Mouse (Mus musculus): ENCODE measurements around the gene Rangap1. TPM values are rescaled to one million over a fixed set of nuclear protein-coding genes. Genes with fewer than 3 reads are reported as not detected.

Gene Rangap1
- total and polyA plus RNA-seq, 2 experiments from 2014 or later: 146 to 183 TPM

GRCm38 (mm10) chr15:81697847-81698246, 47.5 kb downstream of the Rangap1 start:
- Histone ChIP-seq H3K27ac (ENCODE audit: low read depth, low read length) (no peak overlapping the region), H3K4me2 (ENCODE audit: low read depth, low read length, poor library complexity, severe bottlenecking) (no peak overlapping the region), H3K9me3 (ENCODE audit: low read length) (no peaks in the 10 kb centered on the region), H3K4me3 (ENCODE audit: low read depth, low read length) (no peak overlapping the region), H3K36me3 (ENCODE audit: insufficient read depth, low read length) (0 out of 2 replicates have a peak, but pooled peaks cover 2% of the 10 kb centered on the region), H3K9ac (replicated peaks; ENCODE audit: low read length, poor library complexity, severe bottlenecking) (no peak overlapping the region), H3K4me1 (ENCODE audit: insufficient read depth, low read length) (peaks cover 13% of the 10 kb centered on the region; the same call in 1 of the 2 replicates), H3K27me3 (ENCODE audit: insufficient read depth, low read length) (no peaks in the 10 kb centered on the region)
- TF ChIP-seq CTCF (IDR thresholded peaks at IDR 0.05): peak; percentile 69
- DNase-seq (ENCODE audit: low spot score) (peak; percentile 62), ATAC-seq (ENCODE audit: low FRiP score) (no peak)
- whole genome bisulfite sequencing: 51% methylated on average over 3 of the region's 3 CpGs

- Histone ChIP-seq H3K4me3 (ENCODE audit: low read depth, low read length) (no peak within 1 kb of the TSS), H3K4me2 (ENCODE audit: low read depth, low read length, poor library complexity, severe bottlenecking) (no peak within 1 kb of the TSS), H3K9me3 (ENCODE audit: low read length) (no peaks in the 10 kb centered on the region), H3K27ac (ENCODE audit: low read depth, low read length) (peak within 1 kb of the TSS; percentile 12; the same call in 1 of the 2 replicates), H3K4me1 (ENCODE audit: insufficient read depth, low read length) (peaks cover 16% of the 10 kb centered on the region; the same call in 1 of the 2 replicates), H3K27me3 (ENCODE audit: insufficient read depth, low read length) (no peaks in the 10 kb centered on the region), H3K36me3 (ENCODE audit: insufficient read depth, low read length) (0 out of 2 replicates have a peak, but pooled peaks cover 2% of the 10 kb centered on the region), H3K9ac (replicated peaks; ENCODE audit: low read length, poor library complexity, severe bottlenecking) (no peak within 1 kb of the TSS)
- 53% methylated on average over 7 of the region's 7 CpGs for WGBS
- DNase-seq (ENCODE audit: low spot score) (peak; percentile 76), ATAC-seq (ENCODE audit: low FRiP score) (peak; percentile 58)
- TF ChIP-seq CTCF (IDR thresholded peaks at IDR 0.05): no peak
These were observed 48.2 kb downstream of the Rangap1 start, which contains the start of gene Chadl for GRCm38 (mm10) chr15:81697175-81697574. Chadl (minus strand) TSS chr15:81697287.

GRCm38 (mm10) chr15:81694891-81695290, 50.4 kb downstream of the Rangap1 start:
- Histone ChIP-seq H3K4me1 (ENCODE audit: insufficient read depth, low read length) (peaks cover 18% of the 10 kb centered on the region; the same call in 1 of the 2 replicates), H3K4me2 (ENCODE audit: low read depth, low read length, poor library complexity, severe bottlenecking) (peak overlapping the region; percentile 91), H3K27ac (ENCODE audit: low read depth, low read length) (peak overlapping the region; percentile 81), H3K9me3 (ENCODE audit: low read length) (no peaks in the 10 kb centered on the region), H3K9ac (replicated peaks; ENCODE audit: low read length, poor library complexity, severe bottlenecking) (peak overlapping the region; percentile 94), H3K4me3 (ENCODE audit: low read depth, low read length) (peak overlapping the region; percentile 58), H3K27me3 (ENCODE audit: insufficient read depth, low read length) (no peaks in the 10 kb centered on the region), H3K36me3 (ENCODE audit: insufficient read depth, low read length) (peaks cover 9% of the 10 kb centered on the region)
- TF ChIP-seq CTCF (IDR thresholded peaks at IDR 0.05): no peak
- ATAC-seq (ENCODE audit: low FRiP score) (no peak), DNase-seq (ENCODE audit: low spot score) (no peak)
- WGBS: 34% methylated on average over 18 of the region's 19 CpGs

GRCm38 (mm10) chr15:81693967-81694881, 51.1 kb downstream of the Rangap1 start:
- peak overlapping the region; percentile 94 for H3K9ac ChIP-seq (replicated peaks; ENCODE audit: low read length, poor library complexity, severe bottlenecking)
- H3K36me3 ChIP-seq (ENCODE audit: insufficient read depth, low read length): peaks cover 13% of the 10 kb centered on the region
- H3K4me3 ChIP-seq (ENCODE audit: low read depth, low read length): peak overlapping the region; percentile 58
- whole genome bisulfite sequencing: under 1% methylated on average over 76 of the region's 107 CpGs
- peak overlapping the region; percentile 91 for H3K4me2 ChIP-seq (ENCODE audit: low read depth, low read length, poor library complexity, severe bottlenecking)
- H3K4me1 ChIP-seq (ENCODE audit: insufficient read depth, low read length): peaks cover 18% of the 10 kb centered on the region; the same call in 1 of the 2 replicates
- peak overlapping the region; percentile 81 for H3K27ac ChIP-seq (ENCODE audit: low read depth, low read length)
- ATAC-seq (ENCODE audit: low FRiP score) (peak; percentile 70), DNase-seq (ENCODE audit: low spot score) (peak; percentile 78)
- TF ChIP-seq CTCF (IDR thresholded peaks at IDR 0.05): peak; percentile 76
- H3K27me3 ChIP-seq (ENCODE audit: insufficient read depth, low read length): no peaks in the 10 kb centered on the region
- no peaks in the 10 kb centered on the region for H3K9me3 ChIP-seq (ENCODE audit: low read length)

GRCm38 (mm10) chr15:81693366-81693966, 51.9 kb downstream of the Rangap1 start:
- DNase-seq (ENCODE audit: low spot score) (no peak), ATAC-seq (ENCODE audit: low FRiP score) (peak; percentile 15; the same call in 1 of the 2 replicates)
- Histone ChIP-seq H3K4me2 (ENCODE audit: low read depth, low read length, poor library complexity, severe bottlenecking) (peak overlapping the region; percentile 91), H3K4me1 (ENCODE audit: insufficient read depth, low read length) (peaks cover 18% of the 10 kb centered on the region; the same call in 1 of the 2 replicates), H3K9ac (replicated peaks; ENCODE audit: low read length, poor library complexity, severe bottlenecking) (peak overlapping the region; percentile 94), H3K27me3 (ENCODE audit: insufficient read depth, low read length) (no peaks in the 10 kb centered on the region), H3K4me3 (ENCODE audit: low read depth, low read length) (peak overlapping the region; percentile 58), H3K27ac (ENCODE audit: low read depth, low read length) (peak overlapping the region; percentile 81), H3K36me3 (ENCODE audit: insufficient read depth, low read length) (peaks cover 16% of the 10 kb centered on the region), H3K9me3 (ENCODE audit: low read length) (no peaks in the 10 kb centered on the region)
- WGBS: 3% methylated on average over 38 of the region's 41 CpGs
- TF ChIP-seq CTCF (IDR thresholded peaks at IDR 0.05): no peak
